Mouse (Mus musculus): Measurements from ENCODE around the gene Pias1.

The Pias1 gene

DNA sequence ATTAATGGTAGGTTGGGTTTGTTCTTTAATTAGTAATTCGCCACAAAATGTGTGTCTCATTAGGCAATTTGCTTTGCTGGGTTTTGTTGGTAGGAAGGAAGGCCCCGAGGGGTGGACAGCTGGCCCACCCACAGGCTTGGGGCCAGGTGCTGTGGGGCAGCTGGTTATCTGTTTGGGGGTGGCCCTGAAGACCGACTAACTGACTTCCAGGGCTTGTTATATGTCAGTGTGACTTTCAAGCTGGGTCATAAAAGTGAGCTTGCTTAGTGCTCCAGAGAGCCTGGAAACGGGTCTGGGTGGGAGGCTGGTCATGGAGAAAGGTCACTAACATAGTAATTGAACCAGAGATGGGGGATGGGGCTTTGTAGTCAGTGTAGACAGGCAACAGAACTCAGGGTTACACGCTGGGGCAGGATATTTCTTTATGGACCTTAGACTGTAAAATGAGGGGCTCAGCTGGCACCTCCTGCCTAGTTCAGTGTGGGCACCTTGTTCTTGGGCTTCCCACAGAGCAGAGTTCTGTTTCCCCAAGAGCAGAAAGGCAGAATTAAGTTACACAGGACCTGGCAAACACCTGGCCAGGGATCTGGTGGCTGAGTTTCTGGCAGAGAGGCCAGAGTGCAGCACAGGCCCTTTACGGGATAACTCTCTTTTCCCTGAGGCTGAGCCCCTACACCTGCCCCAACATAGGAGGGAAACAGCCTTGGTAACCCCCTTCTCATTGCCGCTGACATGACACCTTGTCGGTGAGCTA, 129.3 kb downstream of the Pias1 start:
- DNase-seq (ENCODE audit: low read depth in 1 of 2, low spot score in 2 of 2) = no peak

DNA sequence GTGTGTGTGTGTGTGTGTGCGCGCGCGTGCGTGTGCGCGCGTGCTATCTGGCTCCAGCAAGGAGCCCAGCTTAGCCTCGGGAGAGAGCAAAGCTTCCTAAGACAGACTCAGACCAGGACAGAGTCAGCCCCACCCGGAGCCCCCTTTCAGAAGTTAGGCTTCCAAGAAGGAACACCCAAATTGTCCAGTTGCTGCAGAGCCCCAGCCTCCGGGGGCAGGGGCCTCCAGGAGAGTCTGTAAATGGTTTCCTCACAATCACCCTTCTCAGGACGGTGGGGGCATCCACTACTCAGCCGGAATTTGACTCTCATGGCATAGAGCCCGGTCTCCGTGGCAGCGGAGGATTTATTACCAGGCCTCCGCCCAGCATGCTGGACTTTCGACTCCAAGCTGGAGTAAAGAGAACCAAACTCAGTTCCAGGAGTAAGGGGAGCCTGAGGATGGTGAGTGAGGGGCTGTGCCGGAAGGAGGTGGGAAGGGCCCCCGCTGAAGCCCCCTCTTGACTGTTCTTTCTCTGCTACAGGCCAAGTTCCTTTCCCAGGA, 129.9 kb downstream of the Pias1 start, which contains the start of gene Calml4:
TSS of gene Calml4 (plus strand) at position 362 of the 543 bp plus-strand sequence.
- no peak for DNase-seq (ENCODE audit: low read depth in 1 of 2, low spot score in 2 of 2)

DNA sequence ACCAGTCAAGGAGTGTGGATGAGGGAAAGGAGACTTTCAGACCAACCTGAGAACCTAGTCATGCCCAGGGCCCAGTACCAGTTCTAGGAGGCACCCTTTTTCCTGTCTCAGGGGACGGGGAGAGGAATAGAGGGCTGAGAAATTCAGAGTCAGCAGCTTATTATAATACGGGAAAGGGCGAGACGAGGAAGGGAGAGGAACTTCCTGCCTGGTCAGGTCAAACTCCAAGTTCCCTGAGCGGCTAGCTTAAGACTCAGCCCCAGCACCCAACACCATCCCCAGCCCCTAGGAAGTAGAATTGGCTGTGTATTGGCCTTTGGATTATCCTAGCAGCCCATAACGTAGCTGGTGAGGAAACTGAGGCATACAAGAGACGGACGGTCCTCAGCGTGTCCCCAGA, 130.5 kb downstream of the Pias1 start:
- no peak for DNase-seq (ENCODE audit: low read depth in 1 of 2, low spot score in 2 of 2)

GRCm38 (mm10) chr9:62854483-62854882, 133.2 kb downstream of the Pias1 start:
- DNase-seq (ENCODE audit: low read depth in 1 of 2, low spot score in 2 of 2) = no peak

DNA sequence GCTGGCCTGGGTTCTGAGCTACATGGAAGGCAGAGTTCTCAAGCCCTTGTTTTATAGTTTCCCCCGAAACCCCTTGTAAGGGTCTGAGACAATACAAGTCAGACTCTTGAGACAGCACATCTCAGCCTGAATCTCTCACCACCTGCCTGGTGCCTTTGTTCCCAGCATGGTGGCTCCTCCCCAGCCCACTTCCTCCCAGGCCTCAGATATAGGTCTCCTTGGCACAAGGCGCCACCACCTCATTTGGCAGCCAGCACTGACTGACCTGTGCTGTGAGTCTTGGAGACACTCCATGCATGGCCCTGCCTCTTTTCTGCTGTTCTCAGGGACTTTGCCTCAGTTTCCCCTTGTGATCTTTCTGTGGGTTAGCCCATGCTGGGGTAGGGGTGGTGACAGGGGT, 136.2 kb downstream of the Pias1 start:
- DNase-seq (ENCODE audit: low read depth in 1 of 2, low spot score in 2 of 2) = no peak

DNA sequence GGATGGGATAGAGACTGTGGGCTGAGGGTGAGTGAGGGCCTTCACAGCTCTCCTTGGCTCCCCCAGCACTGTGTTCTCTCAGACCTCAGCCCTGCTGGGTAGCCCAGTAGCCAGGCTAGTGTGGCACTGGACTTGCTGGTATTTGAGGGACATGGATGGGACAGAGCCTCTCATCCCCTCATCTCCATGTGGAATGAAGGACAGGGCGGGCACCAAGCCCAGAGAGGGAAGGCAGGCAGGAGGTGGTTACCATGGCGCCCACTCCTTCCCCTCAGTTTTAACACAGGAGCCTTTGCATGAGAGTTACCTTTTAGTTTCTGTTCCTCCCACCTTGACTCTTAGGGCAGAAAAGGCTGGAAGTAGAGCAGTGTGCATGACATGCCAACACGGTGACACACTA, 139.1 kb downstream of the Pias1 start:
- DNase-seq (ENCODE audit: low read depth in 1 of 2, low spot score in 2 of 2) = no peak

DNA sequence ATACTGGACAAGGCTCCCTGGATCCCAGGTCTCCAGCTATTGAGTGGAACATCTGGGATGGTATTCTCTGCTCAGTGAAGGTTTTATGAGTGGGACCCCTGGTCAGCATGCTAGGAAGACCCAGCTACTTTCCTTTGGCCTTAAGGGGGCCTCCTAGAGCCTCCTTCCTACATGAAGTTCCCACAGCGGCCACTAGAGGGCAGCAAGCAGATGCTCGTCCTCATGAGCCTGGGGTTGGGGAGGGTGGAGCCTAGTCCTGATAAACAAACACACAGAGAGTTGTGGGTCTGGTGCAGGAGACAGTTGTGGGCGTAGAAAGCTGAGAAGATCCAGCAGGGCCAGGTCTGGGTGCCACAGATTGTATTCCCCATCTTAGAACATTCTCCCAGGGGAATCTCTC, 140.0 kb downstream of the Pias1 start:
- peak; percentile 42 to 74 for DNase-seq (ENCODE audit: low read depth in 1 of 2, low spot score in 2 of 2)

- DNase-seq (ENCODE audit: low read depth in 1 of 2, low spot score in 2 of 2) = no peak
Measured at GRCm38 (mm10) chr9:62844461-62844860, 143.3 kb downstream of the Pias1 start.

GRCm38 (mm10) chr9:62843356-62844024, 144.2 kb downstream of the Pias1 start:
- no peak for DNase-seq (ENCODE audit: low read depth in 1 of 2, low spot score in 2 of 2)

GRCm38 (mm10) chr9:62839172-62839770, 148.5 kb downstream of the Pias1 start:
- no peak for DNase-seq (ENCODE audit: low read depth in 1 of 2, low spot score in 2 of 2)

GRCm38 (mm10) chr9:62838506-62839171, 149.1 kb downstream of the Pias1 start, which contains the start of gene Cln6:
Cln6 (plus strand) TSS chr9:62838785.
- peak in 1 of 2 experiments; percentile 30 for DNase-seq (ENCODE audit: low read depth in 1 of 2, low spot score in 2 of 2)

- no peak for DNase-seq (ENCODE audit: low read depth in 1 of 2, low spot score in 2 of 2)
Measured at GRCm38 (mm10) chr9:62838146-62838505, 149.6 kb downstream of the Pias1 start.

DNA sequence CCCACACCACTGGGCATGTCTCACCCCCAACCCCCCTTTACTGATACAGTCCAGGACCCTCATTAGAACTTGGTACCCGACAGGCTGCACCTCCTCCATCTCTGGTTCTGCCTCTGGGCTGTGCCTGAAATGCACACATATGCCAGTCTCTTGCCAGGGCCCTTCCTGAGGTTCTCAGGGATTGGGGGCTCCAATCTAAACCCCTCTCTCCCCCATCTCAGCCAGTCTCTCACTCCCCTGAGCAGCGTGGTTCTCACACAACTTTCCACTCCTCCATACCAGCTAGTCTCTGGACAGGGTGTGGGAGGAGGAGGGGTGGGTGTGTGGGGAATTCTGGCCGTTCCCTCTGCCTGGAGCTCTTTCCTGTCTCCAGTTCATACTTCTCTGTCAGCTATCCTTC, 150.1 kb downstream of the Pias1 start:
- DNase-seq (ENCODE audit: low read depth in 1 of 2, low spot score in 2 of 2) = no peak

- DNase-seq (ENCODE audit: low read depth in 1 of 2, low spot score in 2 of 2) = no peak
Measured at GRCm38 (mm10) chr9:62835705-62836446, 151.8 kb downstream of the Pias1 start.

DNA sequence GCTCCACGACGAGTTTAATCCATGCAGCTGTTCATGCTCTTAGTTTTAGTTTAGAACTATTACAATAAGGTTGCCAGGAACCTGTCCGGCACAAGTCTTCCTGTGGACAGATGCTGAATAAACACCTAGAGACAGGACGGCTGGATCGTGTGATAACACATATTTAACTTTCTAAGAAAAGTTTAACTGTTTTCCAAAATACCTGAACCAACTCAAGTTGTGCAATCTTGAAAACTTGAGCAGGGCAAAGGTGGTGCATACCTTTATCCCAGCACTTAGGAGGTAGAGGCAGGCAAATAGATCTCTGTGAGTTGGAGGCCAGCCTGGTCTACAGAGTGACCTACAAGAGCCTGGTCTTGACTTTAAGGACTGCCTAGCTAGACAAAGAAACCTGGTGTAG, 152.8 kb downstream of the Pias1 start:
- DNase-seq (ENCODE audit: low read depth in 1 of 2, low spot score in 2 of 2) = no peak

DNA sequence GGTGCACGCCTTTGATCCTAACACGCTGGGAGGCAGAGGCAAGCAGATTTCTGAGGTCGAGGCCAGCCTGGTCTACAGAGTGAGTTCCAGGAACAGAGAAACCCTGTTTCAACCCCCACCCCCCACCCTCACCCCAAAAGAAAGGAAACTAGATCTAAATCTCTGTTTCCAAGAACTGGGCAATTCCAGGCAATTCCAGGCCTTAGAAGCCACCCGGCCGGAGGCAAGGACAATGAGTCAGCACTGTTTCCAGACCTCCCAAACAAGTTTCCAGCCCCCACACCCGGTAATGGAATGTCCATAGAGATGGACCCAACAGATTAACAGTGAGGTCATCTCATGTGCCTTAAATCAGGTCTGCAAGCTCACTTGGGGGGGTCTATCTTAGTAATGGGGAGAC, 157.8 kb downstream of the Pias1 start:
- no peak for DNase-seq (ENCODE audit: low read depth in 1 of 2, low spot score in 2 of 2)

- peak; percentile 94 for DNase-seq (ENCODE audit: low read depth in 1 of 2, low spot score in 2 of 2)
Measured at GRCm38 (mm10) chr9:62828662-62829086, 159.1 kb downstream of the Pias1 start.
